8 mouse cellular contexts compared by ENCODE assay signal in the genomic region with DNA sequence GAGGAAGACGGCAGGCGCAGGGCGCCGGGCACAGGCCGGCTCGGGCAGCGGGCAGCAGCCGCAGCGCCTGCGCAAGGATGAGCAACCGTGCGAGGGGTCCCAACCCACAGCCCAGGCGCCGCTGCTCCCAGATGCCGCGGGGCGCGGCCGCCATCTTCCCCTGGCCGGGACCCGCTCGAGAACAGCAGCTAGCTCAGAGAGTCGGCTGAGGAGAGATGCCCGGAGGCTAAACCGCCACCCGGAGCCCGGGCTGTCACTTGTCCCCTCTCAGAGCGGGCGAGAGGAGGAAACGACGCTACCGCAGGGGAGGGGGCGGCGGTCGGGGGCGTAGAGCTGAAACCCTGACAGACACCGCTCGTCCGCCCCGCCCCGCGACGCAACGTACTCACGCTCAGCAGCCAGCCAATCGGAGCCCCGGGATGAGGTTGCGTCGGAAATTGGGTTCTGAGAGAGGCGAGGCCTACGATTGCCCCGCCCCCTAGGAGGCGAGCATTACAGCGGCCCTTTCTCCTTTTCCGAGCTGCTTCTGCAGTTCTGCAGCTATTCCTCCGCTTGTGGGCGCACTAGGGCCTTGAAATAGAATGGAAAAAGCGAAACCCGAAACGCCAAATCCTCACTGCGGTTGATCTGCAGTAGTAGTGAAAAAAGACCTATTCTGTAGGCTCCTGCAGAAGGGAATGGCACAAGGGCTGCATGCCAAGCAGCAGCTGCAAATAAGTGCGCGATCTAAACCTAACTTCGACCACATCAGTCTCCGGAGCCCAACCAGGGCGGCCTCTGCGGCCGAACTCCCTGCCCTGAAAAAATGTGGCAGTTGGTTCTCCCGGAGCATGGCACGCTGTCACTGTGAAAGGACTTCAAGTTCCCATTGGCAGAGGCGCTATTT. TPM values are rescaled to one million over a fixed set of nuclear protein-coding genes. Genes with fewer than 3 reads are reported as not detected.
DNase-seq lines count a peak whose midpoint lies in the region; ATAC-seq lines count a peak whose summit lies in the region.

A gene (minus strand): TSS at position 381 of the 886 bp plus-strand sequence.

- ATAC-seq in megakaryocyte progenitor cell, adult 5-6 weeks (replicated peaks; ENCODE audit: poor library complexity): peak; percentile 94

- peak; percentile 100 for DNase-seq in adipocyte (ENCODE audit: low spot score)
- DNase-seq in embryo, embryonic 10 days (ENCODE audit: low spot score): peak; percentile 99
- DNase-seq in gastrocnemius, postnatal 10 days: peak; percentile 98
- peak; percentile 100 for DNase-seq in induced T-regulatory cell, adult 2 months (ENCODE audit: low read depth)
- DNase-seq in left cerebral cortex, adult 9 months (ENCODE audit: low spot score in 2 of 2): peak; percentile 98 to 100
- peak; percentile 99 for DNase-seq in right cerebral cortex, postnatal 14 days
- peak; percentile 97 to 98 for DNase-seq in urinary bladder, postnatal 36 days (ENCODE audit: low spot score in 2 of 2)

RNA-seq across cellular contexts. Expression of the gene that starts here (rescaled TPM):
- total RNA-seq in gastrocnemius, postnatal 10 days (2021): 10 to 100 TPM; 10.1 to 16.4 TPM
- total RNA-seq in megakaryocyte progenitor cell, adult 5-6 weeks (2015): 11.1 and 17.4 TPM in 2 replicates
- total RNA-seq in megakaryocyte progenitor cell, adult 5-6 weeks (2017): 10.1 and 19.7 TPM in 2 replicates

Comparison
In these comparisons a context has a peak if more than half of its experiments do, and no peak if none do; other contexts are left out.
1. Peak in every context shown above with its lines: DNase-seq and ATAC-seq.